Mouse (Mus musculus) testis, adult 2 months (tissue): ENCODE measurements at regions not wholly inside any gene's neighbourhood (a gene's known extent, or its start where the extent isn't known, plus 50 kb on each side); places are given as distances from the start of the nearest gene placed in this dataset.

Experiments used
- CTCF ChIP-seq: fragments of 200-500 bp; IDR thresholded peaks from 2 replicates; pipeline ENCODE4 v1.5.1; 2012; ENCODE audit warnings: low read depth, mild to moderate bottlenecking, inconsistent platforms, low read length, moderate library complexity; ENCODE audit not compliant: control insufficient read depth, insufficient read depth, insufficient replicate concordance
- POLR2A ChIP-seq: fragments of 200-500 bp; IDR thresholded peaks from 2 replicates; pipeline ENCODE4 v1.6.1; 2012; ENCODE audit warnings: low read depth, mild to moderate bottlenecking, inconsistent platforms, low read length, moderate library complexity; ENCODE audit not compliant: control insufficient read depth

DNA sequence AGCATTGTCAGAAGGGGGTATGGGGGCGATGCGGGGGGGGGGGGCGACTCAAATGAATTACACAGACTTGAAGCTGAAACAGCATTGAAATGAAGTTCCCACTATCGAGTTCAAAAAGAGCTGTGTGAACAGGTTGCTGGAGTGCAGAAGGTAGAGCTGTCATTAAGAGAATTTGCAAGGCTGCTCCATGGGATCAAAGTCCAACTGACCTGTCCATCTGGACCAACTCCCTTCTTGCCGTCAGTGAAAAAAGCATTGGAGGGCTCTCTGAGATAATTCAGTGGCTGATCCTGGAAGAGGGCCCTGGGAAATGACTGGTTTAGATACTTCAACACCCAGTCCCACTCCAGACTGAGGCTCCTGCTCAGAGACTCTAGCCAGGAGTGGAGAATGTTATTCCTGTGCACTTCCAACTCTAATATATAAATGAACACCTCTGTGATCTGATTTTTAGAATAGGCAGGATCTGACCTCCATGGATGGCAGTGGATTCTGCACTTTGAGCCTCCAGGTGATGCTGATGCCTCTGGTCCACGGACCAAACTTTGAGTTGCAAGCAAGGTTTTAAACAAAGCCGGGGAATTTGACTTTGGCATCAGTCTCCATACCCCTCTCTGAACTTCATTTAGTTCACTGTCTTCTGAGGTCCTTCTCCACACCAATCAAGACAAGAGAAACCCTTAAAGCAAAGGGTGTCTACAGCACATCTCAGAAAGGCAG, 82.6 kb upstream of the Parp11 start:
- TF ChIP-seq CTCF (no peak), POLR2A (no peak)
